Mouse (Mus musculus) testis, adult 10 weeks (tissue): Measurements from ENCODE around the gene Egln3. TPM values are rescaled to one million over a fixed set of nuclear protein-coding genes. Genes with fewer than 3 reads are reported as not detected.

Source experiments
- polyA plus RNA-seq: library from polyadenylated mRNA; stranded (reverse); fragments of 350-450 nt; fragmentation: Illumina TruSeq; extraction: RNeasy Lipid Tissue Mini Kit (QIAGEN cat#74804); gene quantifications from one replicate; pipeline ENCODE4 v1.2.3, GENCODE M21; 2014; ENCODE audit warnings: low read depth, low replicate concordance

Gene Egln3
- polyA plus RNA-seq, result 0.63 TPM

GRCm38 (mm10) chr12:54203656-54204045 lies at the start of gene Egln3:
Gene Egln3, minus strand, starts transcription at chr12:54203860.

